8 mouse cellular contexts compared by ENCODE assay signal in genomic region chr16:11132839-11133238, GRCm38 (mm10). TPM values are rescaled to one million over a fixed set of nuclear protein-coding genes. Genes with fewer than 3 reads are reported as not detected.
DNase-seq lines count a peak whose midpoint lies in the region; ATAC-seq and TF ChIP-seq lines count a peak whose summit lies in the region.

No protein-coding gene starts in this region.

- peaks cover 18% of the 10 kb centered on the region for H3K4me1 ChIP-seq in embryonic facial prominence, embryonic 15.5 days
- H3K4me1 ChIP-seq in limb, embryonic 10.5 days = peaks cover 26% of the 10 kb centered on the region
- H3K4me1 ChIP-seq in neural tube, embryonic 14.5 days (ENCODE audit: control insufficient read depth, insufficient read depth, low read length) = peaks cover 22% of the 10 kb centered on the region

- no peak for ATAC-seq in embryonic facial prominence, embryonic 15.5 days (ENCODE audit: insufficient number of reproducible peaks, low FRiP score, low TSS enrichment, low read depth)
- no peak for ATAC-seq in neural tube, embryonic 14.5 days (ENCODE audit: low read depth)

- peaks cover 18% of the 10 kb centered on the region; the same call in 1 of the 2 replicates for H3K36me3 ChIP-seq in embryonic facial prominence, embryonic 15.5 days
- H3K36me3 ChIP-seq in limb, embryonic 10.5 days = peaks cover 23% of the 10 kb centered on the region
- H3K36me3 ChIP-seq in neural tube, embryonic 14.5 days (ENCODE audit: control insufficient read depth, insufficient read depth, low read length) = peaks cover 14% of the 10 kb centered on the region; the same call in 1 of the 2 replicates

- intact Hi-C loops in left cerebral cortex, adult 2 months (cut with DNase I) = no loop called here

- 10% methylated on average over 2 of the region's 2 CpGs for WGBS in embryonic facial prominence, embryonic 15.5 days
- WGBS in limb, embryonic 10.5 days = 10% methylated on average over 2 of the region's 2 CpGs
- WGBS in neural tube, embryonic 14.5 days = 9% methylated on average over 2 of the region's 2 CpGs

- peak overlapping the region; percentile 3; the same call in 1 of the 2 replicates for H3K9ac ChIP-seq in embryonic facial prominence, embryonic 15.5 days
- no peak overlapping the region; the same call in 1 of the 2 replicates for H3K9ac ChIP-seq in neural tube, embryonic 14.5 days (replicated peaks; ENCODE audit: low read depth, low read length)

- no peaks in the 10 kb centered on the region for H3K27me3 ChIP-seq in embryonic facial prominence, embryonic 15.5 days
- H3K27me3 ChIP-seq in limb, embryonic 10.5 days (ENCODE audit: low read depth, poor library complexity, severe bottlenecking) = no peaks in the 10 kb centered on the region
- no peaks in the 10 kb centered on the region for H3K27me3 ChIP-seq in neural tube, embryonic 14.5 days (ENCODE audit: control insufficient read depth, insufficient read depth, low read length)

- no peak for TF ChIP-seq CTCF in left cerebral cortex, adult 2 months (IDR thresholded peaks at IDR 0.05)

- peak overlapping the region; percentile 74 for H3K4me3 ChIP-seq in left cerebral cortex, adult 2 months
- peak overlapping the region; percentile 83 for H3K4me3 ChIP-seq in embryonic facial prominence, embryonic 15.5 days (replicated peaks)
- H3K4me3 ChIP-seq in limb, embryonic 10.5 days = peak overlapping the region; percentile 93
- H3K4me3 ChIP-seq in neural tube, embryonic 14.5 days (ENCODE audit: low read depth, low read length) = peak overlapping the region; percentile 96

- DNase-seq in left cerebral cortex, adult 2 months (ENCODE audit: extremely low spot score in 1 of 2, low spot score in 2 of 2) = no peak
- DNase-seq in left cerebral cortex, adult 8-10 months (ENCODE audit: low spot score in 2 of 2) = no peak
- no peak for DNase-seq in limb, embryonic 10.5 days (ENCODE audit: low spot score)
- no peak for DNase-seq in right cerebral cortex, adult 18-20 months
- DNase-seq in left cerebral cortex, adult 9 months (ENCODE audit: low spot score in 2 of 2) = no peak
- no peak for DNase-seq in T-cell, adult 2 months (ENCODE audit: low spot score)

- H3K9me3 ChIP-seq in embryonic facial prominence, embryonic 15.5 days (replicated peaks) = no peaks in the 10 kb centered on the region
- no peaks in the 10 kb centered on the region for H3K9me3 ChIP-seq in limb, embryonic 10.5 days (replicated peaks)
- no peaks in the 10 kb centered on the region for H3K9me3 ChIP-seq in neural tube, embryonic 14.5 days (ENCODE audit: control insufficient read depth, low read length)

- H3K27ac ChIP-seq in left cerebral cortex, adult 2 months = no peak overlapping the region
- no peak overlapping the region for H3K27ac ChIP-seq in embryonic facial prominence, embryonic 15.5 days (replicated peaks)
- no peak overlapping the region for H3K27ac ChIP-seq in limb, embryonic 10.5 days
- H3K27ac ChIP-seq in neural tube, embryonic 14.5 days (ENCODE audit: low read depth, low read length) = no peak overlapping the region

- peak overlapping the region; percentile 66 for H3K4me2 ChIP-seq in embryonic facial prominence, embryonic 15.5 days (replicated peaks)
- H3K4me2 ChIP-seq in neural tube, embryonic 14.5 days (ENCODE audit: low read depth, low read length) = peak overlapping the region; percentile 65

RNA-seq across cellular contexts. Expression of gene Txndc11, which starts 1.6 kb away (rescaled TPM):
- 10 to 100 TPM; 35.2 to 37.7 TPM for total RNA-seq in left cerebral cortex, adult 2 months (2021)
- total RNA-seq in left cerebral cortex, adult 8-10 months (2022) = 10 to 100 TPM; 29.1 to 31.7 (median 30.0) TPM
- polyA plus RNA-seq in embryonic facial prominence, embryonic 15.5 days (2015; fragmentation: Nextera tagmentation; extraction: Ambion mirVana) = 39.2 and 39.7 TPM in 2 replicates
- polyA plus RNA-seq in limb, embryonic 10.5 days (2016; fragmentation: Nextera tagmentation; extraction: Ambion mirVana) = 27.9 and 33.4 TPM in 2 replicates
- 33.0 and 33.1 TPM in 2 replicates for polyA plus RNA-seq in neural tube, embryonic 14.5 days (2014; fragmentation: Nextera tagmentation; extraction: Ambion mirVana)

RNA-seq across cellular contexts. Expression of gene Zc3h7a, which starts 43.4 kb away (rescaled TPM):
- total RNA-seq in left cerebral cortex, adult 2 months (2021) = 10 to 100 TPM; 68.5 to 76.4 TPM
- 10 to 100 TPM; 51.9 to 75.8 (median 64.6) TPM for total RNA-seq in left cerebral cortex, adult 8-10 months (2022)
- 99.5 and 106 TPM in 2 replicates for polyA plus RNA-seq in embryonic facial prominence, embryonic 15.5 days (2015; fragmentation: Nextera tagmentation; extraction: Ambion mirVana)
- 61.9 and 71.3 TPM in 2 replicates for polyA plus RNA-seq in limb, embryonic 10.5 days (2016; fragmentation: Nextera tagmentation; extraction: Ambion mirVana)
- 87.0 and 93.7 TPM in 2 replicates for polyA plus RNA-seq in neural tube, embryonic 14.5 days (2014; fragmentation: Nextera tagmentation; extraction: Ambion mirVana)
